Mouse (Mus musculus) kidney, adult 18-20 months (tissue): ENCODE data around the gene Olfr1504.
"Not testable (repeated sequence)": the region's sequence is repeated elsewhere in the genome, so short reads cannot be mapped to it uniquely, and the experiment has no call there.

ENCODE experiments used
- DNase-seq: peaks from one replicate; pipeline ENCODE4 v3.0.0; 2021

The Olfr1504 gene

DNA sequence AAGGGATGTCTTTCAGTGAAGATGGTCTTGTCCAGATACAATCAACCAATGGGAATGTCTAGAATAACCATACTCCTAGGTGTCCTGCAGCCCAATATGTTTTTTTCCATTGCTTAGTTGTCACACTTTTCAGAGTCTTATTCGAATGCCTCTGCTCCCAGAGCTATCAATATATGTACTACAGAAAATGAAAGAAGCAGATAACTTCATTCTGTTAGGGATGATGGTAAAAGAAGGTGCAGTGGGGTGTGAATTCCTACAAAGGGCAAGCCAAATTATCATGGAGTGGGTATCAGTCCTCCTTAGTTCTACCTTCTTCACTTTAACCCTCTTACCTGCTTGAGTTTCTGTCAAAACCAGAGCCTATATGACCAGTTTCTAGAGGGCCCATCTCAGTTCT is at the start of gene Olfr1504:
Gene Olfr1504 (minus strand): TSS at position 101 of the 400 bp plus-strand sequence.
- DNase-seq = no peak

GRCm38 (mm10) chr19:13913230-13913629 is 15.5 kb upstream of the Olfr1504 start, which contains the start of gene Olfr1505:
Olfr1505 (plus strand) TSS chr19:13913530.
- no peak for DNase-seq

- no peak for DNase-seq
These were observed 36.2 kb downstream of the Olfr1504 start, which contains the start of gene Olfr1502 for GRCm38 (mm10) chr19:13861495-13861894. Olfr1502 (plus strand) TSS chr19:13861795.

DNA sequence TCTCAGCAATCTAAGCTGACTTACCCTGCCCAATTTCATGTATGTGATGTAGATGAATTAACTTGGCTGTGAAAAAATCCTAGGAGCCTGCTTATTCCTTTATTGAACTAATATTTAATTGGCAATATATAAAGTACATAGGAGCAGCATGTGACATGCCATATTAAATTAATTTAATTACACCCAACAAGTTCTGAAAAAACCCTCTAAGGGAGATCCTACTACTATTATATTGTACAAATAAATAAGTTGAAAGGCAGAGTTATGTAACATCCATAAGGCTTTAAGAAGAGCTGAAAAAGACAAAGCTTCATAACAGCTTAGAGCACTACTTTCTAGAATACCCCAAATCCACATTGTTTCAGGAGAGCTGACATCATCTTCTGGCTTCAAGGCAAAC is 47.1 kb downstream of the Olfr1504 start, which contains the start of gene Olfr1501:
Gene Olfr1501 (minus strand): TSS at position 101 of the 400 bp plus-strand sequence.
- not testable (repeated sequence) for DNase-seq
